Mouse (Mus musculus) retina, adult 2 months (tissue): ENCODE results near the gene Frmpd4.

Experiments
- DNase-seq: peaks from one replicate; pipeline ENCODE4 v3.0.0-alpha.2; 2012; ENCODE audit warnings: low read depth, low spot score

Gene Frmpd4

DNA sequence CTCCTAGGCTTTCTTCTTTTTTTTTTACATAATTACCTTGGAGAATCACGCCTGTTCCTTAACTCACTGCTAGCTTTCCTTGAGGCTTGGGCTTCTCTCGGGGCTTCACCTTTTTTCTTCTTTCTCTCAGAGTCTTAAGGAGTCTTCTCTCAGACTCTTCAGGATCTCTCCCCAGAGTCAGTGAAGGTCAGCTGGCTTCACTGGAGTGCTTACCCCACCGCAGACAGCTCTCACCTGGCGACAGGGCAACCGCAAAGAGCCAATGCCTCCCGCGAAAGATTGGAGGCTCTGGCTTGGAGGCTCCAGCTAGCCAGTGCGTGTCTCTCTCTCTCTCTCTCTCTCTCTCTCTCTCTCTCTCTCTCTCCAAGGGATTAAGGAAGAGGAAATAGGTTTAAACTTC is 453.0 kb downstream of the Frmpd4 start:
- no peak for DNase-seq

GRCm38 (mm10) chrX:168123589-168123965 is 453.5 kb downstream of the Frmpd4 start:
- no peak for DNase-seq

GRCm38 (mm10) chrX:168122806-168123588 is 454.0 kb downstream of the Frmpd4 start:
- no peak for DNase-seq

- no peak for DNase-seq
Measured at GRCm38 (mm10) chrX:168041589-168041988, 535.4 kb downstream of the Frmpd4 start.

DNA sequence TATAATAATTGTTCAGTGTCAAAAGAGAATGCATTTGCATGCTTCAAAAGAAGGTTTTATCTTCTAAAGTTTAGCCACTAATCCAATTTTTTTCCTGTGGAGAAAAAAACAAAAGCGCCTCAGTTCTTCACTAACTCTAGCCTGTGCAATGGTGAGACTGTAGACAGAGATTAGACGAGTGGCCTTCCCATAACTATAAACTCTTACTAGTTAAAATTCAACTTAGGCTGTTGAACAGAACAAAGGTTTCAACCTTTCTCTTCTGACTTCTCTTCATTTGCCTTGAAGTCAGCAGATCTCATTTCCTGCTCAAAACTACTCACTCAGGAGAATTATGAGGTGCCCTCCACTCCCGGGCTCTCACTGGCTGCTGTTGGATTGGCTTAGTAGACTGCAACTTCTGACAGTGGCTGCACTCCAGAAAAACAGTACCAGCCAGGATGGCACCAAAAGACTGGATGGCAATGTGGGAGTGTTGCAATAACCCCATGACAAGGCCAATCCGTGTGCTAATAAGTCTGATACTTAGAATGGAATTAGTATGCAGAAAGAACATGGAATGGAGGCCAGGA is 556.4 kb downstream of the Frmpd4 start:
- no peak for DNase-seq

DNA sequence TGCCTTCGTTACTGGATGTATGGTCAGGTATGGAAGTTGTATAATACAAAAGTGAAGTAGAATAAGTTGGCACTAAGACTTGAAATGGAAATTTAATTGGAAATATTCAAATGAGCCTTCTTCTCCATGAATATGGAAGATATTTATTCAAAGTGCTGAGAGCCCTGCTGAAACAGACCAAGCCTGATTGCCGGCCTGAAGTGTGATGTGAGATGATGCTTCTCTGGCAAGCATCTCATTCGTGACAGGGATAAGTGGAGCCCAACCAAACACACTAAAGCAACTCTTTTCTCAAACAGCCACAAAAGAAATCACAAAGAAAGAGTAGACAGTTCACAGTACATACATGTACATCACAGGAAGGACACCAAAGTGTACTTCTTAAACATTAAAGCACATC is 559.2 kb downstream of the Frmpd4 start:
- no peak for DNase-seq

DNA sequence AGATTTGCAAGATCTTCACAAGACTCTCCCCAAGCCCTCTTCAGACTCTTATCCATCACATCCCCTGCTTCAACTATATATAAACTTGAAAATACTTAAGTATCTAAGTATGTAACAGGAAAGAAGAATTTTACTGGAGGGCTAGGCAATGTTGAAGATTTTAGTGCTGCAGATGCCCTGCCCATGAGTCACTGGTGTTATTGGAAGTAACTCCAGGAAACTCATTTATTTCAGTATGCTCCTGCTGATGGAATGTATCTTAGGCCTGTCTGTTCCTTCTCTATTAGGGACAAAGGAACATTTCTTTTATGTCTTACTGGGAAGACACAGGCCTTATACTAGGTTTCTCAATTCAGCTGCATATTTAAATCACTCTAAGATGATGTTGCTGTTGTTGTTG is 592.2 kb downstream of the Frmpd4 start:
- no peak for DNase-seq

- no peak for DNase-seq
Measured at GRCm38 (mm10) chrX:167951207-167951606, 625.8 kb downstream of the Frmpd4 start.

- DNase-seq, result no peak
Measured at GRCm38 (mm10) chrX:167909483-167909882, 667.5 kb downstream of the Frmpd4 start.

DNA sequence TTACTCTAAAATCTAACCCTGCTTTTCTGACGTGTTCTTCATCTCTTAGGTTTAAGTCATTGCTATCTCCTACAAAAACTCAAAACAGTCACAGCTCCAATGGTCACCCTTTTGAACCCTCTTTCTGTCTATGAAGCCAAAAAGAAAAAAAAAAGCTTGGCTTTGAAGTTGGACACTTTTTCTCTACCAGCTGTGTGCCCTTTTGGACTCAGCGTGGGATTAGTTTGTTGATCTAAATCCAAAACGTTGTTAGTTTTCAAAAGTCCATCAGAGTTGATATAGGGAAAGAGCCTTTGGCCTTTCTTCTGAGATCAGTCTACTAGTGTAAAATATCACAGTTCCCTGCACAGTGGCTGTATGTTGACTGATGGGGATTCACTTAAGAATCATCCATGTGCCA is 676.0 kb downstream of the Frmpd4 start:
- no peak for DNase-seq

- no peak for DNase-seq
Measured at GRCm38 (mm10) chrX:167854821-167855220, 722.2 kb downstream of the Frmpd4 start.

- no peak for DNase-seq
Measured at GRCm38 (mm10) chrX:167832543-167832942, 744.5 kb downstream of the Frmpd4 start.

- DNase-seq, result no peak
Measured at GRCm38 (mm10) chrX:167828456-167828855, 748.6 kb downstream of the Frmpd4 start.

DNA sequence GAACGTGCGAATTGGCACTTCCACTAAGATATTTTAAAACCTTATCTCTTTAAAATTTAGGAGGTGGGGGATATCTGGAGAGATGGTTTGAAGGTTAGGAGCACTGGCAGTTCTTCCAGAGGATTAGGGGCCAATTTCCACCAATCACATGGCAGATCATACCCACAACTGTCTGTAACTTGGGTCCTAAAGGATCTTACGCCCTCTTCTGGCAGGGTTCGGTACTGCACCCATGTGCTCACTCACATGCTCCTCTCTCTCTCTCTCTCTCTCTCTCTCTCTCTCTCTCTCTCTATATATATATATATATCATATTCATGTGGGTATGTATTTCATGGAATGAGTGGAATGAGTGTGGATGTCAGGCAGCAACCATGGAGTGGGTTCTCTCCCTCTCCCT is 759.7 kb downstream of the Frmpd4 start:
- DNase-seq, result no peak

DNA sequence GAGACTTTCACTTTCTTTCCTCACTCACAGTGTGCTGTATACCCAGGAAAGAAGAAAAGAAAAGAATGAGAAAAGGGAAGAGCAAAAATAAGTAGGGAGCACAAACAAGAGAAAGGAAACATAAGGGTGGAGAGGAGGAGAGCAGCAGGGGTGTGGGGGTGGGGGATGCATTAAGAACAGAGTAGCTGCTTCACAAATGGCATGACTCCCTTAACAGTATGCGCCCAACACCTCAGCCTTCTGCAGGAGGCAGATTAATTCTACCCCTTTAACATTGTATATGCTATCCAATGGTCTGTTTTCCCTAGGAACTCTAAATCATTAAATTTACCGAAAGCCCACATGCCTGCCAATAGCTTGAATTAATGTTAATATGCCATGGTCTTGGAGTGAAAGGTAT is 766.9 kb downstream of the Frmpd4 start:
- DNase-seq, result no peak

DNA sequence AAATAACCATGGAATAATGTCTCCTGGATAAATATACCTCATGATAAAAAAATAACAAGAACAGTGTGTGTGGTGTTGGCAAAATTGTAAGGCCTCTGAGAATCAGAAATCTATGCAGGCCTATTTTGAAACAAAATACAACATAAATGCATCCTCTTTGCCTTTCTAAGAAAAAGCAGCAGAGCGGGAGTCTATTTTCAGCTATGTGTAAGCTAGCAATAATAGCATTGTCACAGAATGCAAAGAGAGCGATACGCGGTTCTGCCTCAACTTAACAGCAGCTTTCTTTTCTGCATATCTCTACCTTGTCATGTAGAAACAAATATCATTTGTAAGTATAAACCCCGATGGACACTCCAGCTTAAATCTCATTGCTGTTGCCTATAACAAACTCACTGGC is 768.5 kb downstream of the Frmpd4 start:
- DNase-seq, result no peak

- no peak for DNase-seq
Measured at GRCm38 (mm10) chrX:167788737-167789136, 788.3 kb downstream of the Frmpd4 start.

DNA sequence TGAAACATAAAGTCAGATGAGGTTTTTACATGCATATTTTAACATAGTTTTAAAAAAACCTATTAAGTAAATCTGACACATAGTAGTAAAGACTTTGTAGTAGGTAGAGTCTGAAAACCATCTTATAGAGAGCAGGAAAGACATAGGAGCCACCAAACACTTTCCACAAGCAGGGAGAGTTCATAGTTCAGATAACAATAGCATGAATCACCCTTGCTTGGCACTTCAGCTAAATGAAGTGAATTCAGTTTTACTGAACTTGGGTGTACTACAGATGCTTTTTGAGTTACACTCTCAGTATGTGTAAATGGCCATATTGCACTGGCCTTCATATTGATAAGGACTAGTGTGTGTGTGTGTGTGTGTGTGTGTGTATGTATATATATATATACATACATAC is 793.5 kb downstream of the Frmpd4 start:
- no peak for DNase-seq

GRCm38 (mm10) chrX:167719564-167719981 is 857.5 kb downstream of the Frmpd4 start:
- no peak for DNase-seq

DNA sequence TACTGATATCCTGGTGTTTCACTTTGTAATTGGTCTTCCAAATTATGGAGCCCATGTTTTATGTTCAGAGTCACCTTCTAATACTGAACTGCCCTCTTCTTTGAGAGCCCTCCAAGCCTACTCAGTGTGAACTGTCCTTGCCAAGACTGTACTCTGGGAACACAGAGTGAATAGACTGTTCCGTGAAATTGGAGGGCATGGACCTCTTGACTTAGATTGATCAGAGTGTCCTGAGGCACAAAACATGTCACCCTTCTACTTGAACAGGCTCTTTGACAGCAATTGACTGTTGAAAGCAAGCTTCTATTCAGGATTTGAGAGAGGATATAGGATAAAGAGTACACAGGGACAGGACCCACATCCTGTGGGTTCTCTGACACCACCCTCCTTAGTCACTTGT is 857.9 kb downstream of the Frmpd4 start:
- DNase-seq, result no peak

GRCm38 (mm10) chrX:167654806-167655495 is 922.1 kb downstream of the Frmpd4 start:
- DNase-seq, result no peak

GRCm38 (mm10) chrX:167654249-167654648 is 922.8 kb downstream of the Frmpd4 start:
- DNase-seq, result no peak

DNA sequence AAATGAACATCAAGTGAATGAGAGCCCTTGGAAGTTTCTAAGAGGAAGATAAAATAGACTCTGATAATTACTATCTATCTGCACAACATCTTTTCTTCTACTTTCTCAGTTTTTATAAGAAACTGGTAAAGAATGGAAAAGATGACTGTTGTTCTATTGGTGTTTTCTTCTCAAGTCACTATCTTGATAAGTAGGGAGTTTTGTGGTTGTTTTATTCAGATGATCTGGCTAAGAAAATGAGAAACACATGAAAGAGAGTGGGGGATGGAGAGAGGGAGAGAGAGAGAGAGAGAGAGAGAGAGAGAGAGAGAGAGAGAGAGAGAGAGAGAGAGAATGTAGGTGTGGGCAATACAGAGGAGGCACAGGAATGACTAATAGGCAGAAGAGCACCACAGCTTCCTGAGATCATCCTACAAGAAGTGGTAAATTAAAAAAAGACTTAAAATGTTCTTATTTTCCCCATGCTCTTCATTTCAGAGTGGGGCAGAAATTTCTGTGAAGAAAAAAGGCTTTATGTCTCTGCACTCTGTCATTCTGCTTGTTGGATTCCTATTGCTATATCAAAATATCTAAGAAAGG is 979.3 kb downstream of the Frmpd4 start:
- no peak for DNase-seq
